Mouse (Mus musculus): ENCODE measurements at regions not wholly inside any gene's neighbourhood (a gene's known extent, or its start where the extent isn't known, plus 50 kb on each side); places are given as distances from the start of the nearest gene placed in this dataset.

GRCm38 (mm10) chr5:53329591-53329990 is 62.7 kb downstream of the Smim20 start:
- no peak for DNase-seq

- no peak for DNase-seq
These were observed 69.8 kb downstream of the Smim20 start for GRCm38 (mm10) chr5:53336704-53337103.

GRCm38 (mm10) chr5:53337816-53338215 is 70.9 kb downstream of the Smim20 start:
- no peak for DNase-seq

GRCm38 (mm10) chr5:53345164-53345563 is 78.3 kb downstream of the Smim20 start:
- no peak for DNase-seq

GRCm38 (mm10) chr5:53346028-53346427 is 79.1 kb downstream of the Smim20 start:
- DNase-seq, result no peak

GRCm38 (mm10) chr5:53346756-53347155 is 79.9 kb downstream of the Smim20 start:
- DNase-seq, result peak; percentile 22

- DNase-seq, result no peak
These were observed 86.0 kb downstream of the Smim20 start for GRCm38 (mm10) chr5:53352852-53353251.

GRCm38 (mm10) chr5:53354296-53354695 is 87.4 kb downstream of the Smim20 start:
- no peak for DNase-seq

- peak; percentile 87 for DNase-seq
These were observed 88.2 kb downstream of the Smim20 start for GRCm38 (mm10) chr5:53355069-53355468.

GRCm38 (mm10) chr5:53357086-53357608 is 90.3 kb downstream of the Smim20 start:
- DNase-seq, result no peak

GRCm38 (mm10) chr5:53358181-53358580 is 91.3 kb downstream of the Smim20 start:
- DNase-seq, result no peak

GRCm38 (mm10) chr5:53359887-53360286 is 93.0 kb downstream of the Smim20 start:
- no peak for DNase-seq

- DNase-seq, result no peak
These were observed 94.4 kb downstream of the Smim20 start for GRCm38 (mm10) chr5:53361295-53361694.

GRCm38 (mm10) chr5:53363898-53364297 is 97.0 kb downstream of the Smim20 start:
- DNase-seq, result no peak

GRCm38 (mm10) chr5:53366882-53367561 is 98.9 kb upstream of the Rbpj start:
- DNase-seq, result no peak

- no peak for DNase-seq
These were observed 95.7 kb upstream of the Rbpj start for GRCm38 (mm10) chr5:53370272-53370671.

- no peak for DNase-seq
These were observed 94.3 kb upstream of the Rbpj start for GRCm38 (mm10) chr5:53371638-53372037.

GRCm38 (mm10) chr5:53373315-53373714 is 92.6 kb upstream of the Rbpj start:
- no peak for DNase-seq

- peak; percentile 38 for DNase-seq
These were observed 89.1 kb upstream of the Rbpj start for GRCm38 (mm10) chr5:53376856-53377255.

GRCm38 (mm10) chr5:53377698-53378097 is 88.3 kb upstream of the Rbpj start:
- DNase-seq, result no peak

- no peak for DNase-seq
These were observed 87.8 kb upstream of the Rbpj start for GRCm38 (mm10) chr5:53378106-53378505.

GRCm38 (mm10) chr5:53378599-53378998 is 87.4 kb upstream of the Rbpj start:
- no peak for DNase-seq

GRCm38 (mm10) chr5:53379612-53380011 is 86.3 kb upstream of the Rbpj start:
- peak; percentile 61 for DNase-seq

- no peak for DNase-seq
These were observed 85.7 kb upstream of the Rbpj start for GRCm38 (mm10) chr5:53380203-53380602.
